Mouse (Mus musculus) induced T-regulatory cell, adult 2 months (primary cell): ENCODE data around the gene Fance.

Experiments
- DNase-seq: peaks from one replicate; pipeline ENCODE4 v3.0.0-alpha.2; 2012; ENCODE audit warnings: low read depth

Gene Fance

DNA sequence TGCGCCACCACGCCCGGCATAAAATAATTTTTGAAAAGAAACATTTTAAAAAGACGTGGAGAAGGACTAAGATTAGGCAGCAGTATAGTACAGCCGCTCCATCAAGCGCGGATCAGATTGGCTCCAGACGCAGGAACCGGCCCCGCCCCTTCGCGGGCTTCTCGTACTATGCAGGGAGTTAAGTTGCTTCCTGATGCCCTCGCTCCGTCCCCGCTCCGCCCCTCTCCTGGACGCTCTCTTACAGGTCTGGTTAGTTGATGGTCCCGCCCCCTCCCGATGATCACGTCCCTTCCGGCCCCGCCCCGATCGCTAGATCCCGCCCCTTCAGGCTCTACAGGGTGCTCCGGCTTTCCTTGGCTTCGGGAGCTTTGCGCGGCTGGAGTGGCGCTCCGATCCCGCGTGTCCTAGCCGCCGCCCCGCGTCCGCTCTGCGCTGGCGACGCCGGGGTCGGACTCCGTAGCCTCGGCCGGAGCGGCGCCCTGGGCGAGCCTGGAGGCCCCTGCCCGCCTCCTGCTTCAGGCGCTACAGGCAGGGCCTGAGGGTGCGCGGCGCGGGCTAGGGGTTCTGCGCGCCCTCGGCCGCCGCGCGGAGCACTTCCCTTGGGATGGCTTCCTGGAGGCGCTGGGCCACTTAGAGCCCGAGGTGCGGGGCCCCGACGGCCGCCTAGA, at the start of gene Fance:
Gene Fance (plus strand): TSS at position 308 of the 668 bp plus-strand sequence.
- DNase-seq, result peak; percentile 100

GRCm38 (mm10) chr17:28267251-28267650, 46.1 kb upstream of the Fance start:
- no peak for DNase-seq

DNA sequence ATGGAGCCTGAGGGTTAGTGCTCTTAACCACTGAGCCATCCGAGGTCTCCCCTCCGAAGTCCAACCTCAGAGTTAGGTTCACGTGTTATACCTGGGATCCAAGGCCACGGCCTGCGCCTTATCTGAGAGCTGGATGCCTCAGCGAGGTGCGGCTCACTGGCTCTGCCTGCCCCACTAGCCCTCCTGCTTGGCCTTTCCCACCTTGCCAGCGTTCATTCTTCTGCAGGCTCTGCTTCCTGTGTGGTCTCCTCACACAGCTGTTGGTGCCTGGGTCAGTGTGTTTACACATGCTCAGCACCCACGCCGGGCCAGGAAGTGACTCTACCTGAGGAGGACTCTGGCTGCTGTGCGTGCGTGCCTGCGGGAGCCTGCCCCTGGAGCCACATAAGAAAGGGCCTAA, 43.2 kb upstream of the Fance start:
- DNase-seq, result no peak

- no peak for DNase-seq
Observed at GRCm38 (mm10) chr17:28271537-28272266, 41.6 kb upstream of the Fance start.

GRCm38 (mm10) chr17:28272281-28272680, 41.0 kb upstream of the Fance start:
- no peak for DNase-seq

- DNase-seq, result no peak
Observed at GRCm38 (mm10) chr17:28272837-28273236, 40.5 kb upstream of the Fance start.

GRCm38 (mm10) chr17:28274739-28275138, 38.6 kb upstream of the Fance start:
- DNase-seq, result peak; percentile 56

- no peak for DNase-seq
Observed at GRCm38 (mm10) chr17:28277226-28277625, 36.1 kb upstream of the Fance start.

- no peak for DNase-seq
Observed at GRCm38 (mm10) chr17:28277721-28278120, 35.6 kb upstream of the Fance start.

DNA sequence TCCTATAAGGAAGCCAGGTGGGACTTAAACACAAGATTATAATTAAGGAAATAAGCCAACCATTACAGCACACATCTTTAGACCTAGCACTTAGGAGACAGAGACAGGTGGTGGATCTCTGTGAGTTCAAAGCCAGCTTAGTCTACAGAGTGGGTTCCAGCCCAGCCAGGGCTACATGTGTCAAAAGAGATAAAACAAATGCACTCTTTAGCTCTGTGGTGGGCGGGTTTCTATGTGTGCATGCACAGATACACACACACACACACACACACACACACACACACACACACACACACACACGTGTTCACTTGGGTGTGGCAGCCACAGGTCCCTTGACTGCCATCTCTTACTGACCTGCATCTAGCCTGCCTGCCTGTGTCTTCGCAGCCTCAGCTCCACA, 35.2 kb upstream of the Fance start:
- no peak for DNase-seq

DNA sequence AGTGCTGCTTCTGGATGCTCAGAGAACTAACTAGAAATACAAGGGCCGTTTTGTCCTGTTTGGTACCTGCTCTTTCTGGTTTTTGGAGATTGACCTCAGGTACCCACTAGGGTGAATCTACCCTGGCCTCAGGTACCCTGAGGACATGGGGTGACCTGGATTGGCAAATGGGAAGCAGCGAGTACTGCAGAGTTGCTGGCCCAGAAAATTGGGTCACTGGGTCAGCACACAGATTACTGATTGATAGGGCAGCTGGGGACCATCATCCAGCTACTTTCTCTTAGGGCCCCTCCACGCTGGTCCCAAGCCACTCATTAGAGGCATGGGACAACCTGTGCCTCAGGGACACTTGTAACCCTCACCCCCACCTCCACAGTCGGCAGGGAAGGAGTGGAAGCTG, 34.1 kb upstream of the Fance start:
- no peak for DNase-seq

DNA sequence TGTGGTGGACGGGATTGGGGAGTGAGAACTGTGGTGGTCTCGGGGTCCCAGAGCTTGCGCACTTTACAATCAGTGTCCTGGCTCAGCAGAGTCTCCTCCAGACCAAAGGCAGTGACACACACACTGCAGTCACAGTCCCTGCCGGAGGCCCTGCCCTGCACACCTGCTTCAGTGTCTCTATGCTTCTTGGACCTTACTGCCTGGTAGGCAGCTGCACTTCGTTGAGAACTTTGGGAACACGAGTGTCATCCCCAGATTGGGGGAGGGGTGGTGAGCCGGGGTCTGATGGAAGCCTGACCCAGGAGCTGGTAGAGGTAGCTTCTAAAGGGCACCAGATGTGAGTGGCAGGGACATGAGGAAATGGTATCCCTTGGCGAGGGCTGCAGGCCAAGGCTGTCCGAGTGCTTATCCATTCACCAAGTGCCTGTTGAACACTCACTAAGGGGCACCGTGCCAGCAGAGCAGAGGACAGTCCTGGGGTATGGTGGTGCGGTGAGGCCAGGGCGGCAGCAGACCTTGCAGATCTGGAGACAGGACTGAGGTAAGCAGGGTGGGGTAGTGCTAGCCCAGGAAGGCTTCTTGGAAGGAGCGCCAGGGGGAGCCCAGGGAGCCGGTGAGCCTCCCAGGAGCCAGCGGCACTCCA, 33.4 kb upstream of the Fance start:
- DNase-seq, result no peak

GRCm38 (mm10) chr17:28280423-28280800, 32.9 kb upstream of the Fance start:
- no peak for DNase-seq

DNA sequence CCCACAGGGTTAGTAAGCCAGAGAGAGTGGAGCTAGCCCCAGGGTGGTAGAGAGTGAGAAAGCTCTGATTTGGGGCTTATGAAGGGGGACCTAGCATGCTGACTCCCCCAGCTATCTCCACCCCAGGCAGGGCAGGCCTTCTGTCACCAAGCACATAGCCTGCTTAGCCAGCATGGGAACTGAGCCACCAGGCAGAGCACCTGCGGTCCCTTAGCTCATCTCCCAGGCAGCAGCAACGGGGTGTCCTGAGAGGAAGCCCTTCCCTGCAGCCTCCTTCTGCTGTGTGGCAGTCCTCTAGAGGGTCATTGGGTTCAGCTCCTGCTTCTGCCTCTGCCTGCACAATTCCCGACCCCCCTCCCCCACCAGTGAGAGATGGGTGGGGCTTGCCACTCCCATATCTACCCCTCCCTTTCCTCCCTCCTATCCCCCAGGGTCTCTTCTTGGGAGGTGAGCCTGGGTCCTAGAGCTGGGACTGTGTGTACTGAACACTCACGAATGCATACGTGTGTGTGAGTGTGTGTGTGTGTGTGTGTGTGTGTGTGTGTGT, 32.4 kb upstream of the Fance start:
- DNase-seq, result no peak

GRCm38 (mm10) chr17:28281866-28282441, 31.4 kb upstream of the Fance start:
- no peak for DNase-seq

GRCm38 (mm10) chr17:28283199-28283598, 30.1 kb upstream of the Fance start:
- no peak for DNase-seq

DNA sequence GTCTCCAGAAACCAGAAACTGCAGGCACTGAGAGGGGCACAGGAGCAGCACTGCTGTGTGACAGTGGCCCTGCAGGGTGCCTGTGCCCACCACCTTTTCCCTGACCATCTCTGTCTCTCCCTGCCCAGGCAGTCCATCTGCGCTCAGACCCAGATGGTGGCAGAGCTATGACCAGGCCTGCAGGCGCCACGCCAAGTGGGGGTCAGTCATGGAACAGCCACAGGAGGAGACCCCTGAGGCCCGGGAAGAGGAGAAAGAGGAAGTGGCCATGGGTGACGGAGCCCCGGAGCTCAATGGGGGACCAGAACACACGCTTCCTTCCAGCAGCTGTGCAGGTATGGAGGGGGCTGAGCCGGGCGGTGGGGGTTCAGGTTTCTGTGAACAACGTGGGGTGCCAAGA, 27.2 kb upstream of the Fance start:
- DNase-seq, result no peak

GRCm38 (mm10) chr17:28286964-28287363, 26.4 kb upstream of the Fance start:
- no peak for DNase-seq

DNA sequence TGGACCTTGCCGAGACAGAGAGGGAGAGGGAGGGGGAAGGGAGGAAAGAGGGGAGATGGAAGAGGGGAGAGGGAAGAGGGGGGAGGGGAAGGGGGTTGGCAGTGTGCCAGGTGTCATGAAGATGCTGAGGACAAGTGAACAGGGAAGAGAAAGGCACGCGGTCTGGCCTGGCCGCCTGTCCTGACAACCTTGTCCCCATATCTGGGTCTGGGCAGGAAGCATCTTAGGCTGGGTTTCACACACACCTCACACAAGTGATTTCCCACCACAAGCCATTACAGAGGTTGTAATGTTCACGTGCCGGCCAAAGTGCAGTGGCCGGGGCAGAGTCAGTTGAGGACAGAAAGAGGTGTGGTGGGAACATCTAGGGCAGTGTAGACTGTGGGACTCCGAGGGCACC, 25.7 kb upstream of the Fance start:
- DNase-seq, result no peak

GRCm38 (mm10) chr17:28287980-28288379, 25.3 kb upstream of the Fance start:
- peak; percentile 56 for DNase-seq

DNA sequence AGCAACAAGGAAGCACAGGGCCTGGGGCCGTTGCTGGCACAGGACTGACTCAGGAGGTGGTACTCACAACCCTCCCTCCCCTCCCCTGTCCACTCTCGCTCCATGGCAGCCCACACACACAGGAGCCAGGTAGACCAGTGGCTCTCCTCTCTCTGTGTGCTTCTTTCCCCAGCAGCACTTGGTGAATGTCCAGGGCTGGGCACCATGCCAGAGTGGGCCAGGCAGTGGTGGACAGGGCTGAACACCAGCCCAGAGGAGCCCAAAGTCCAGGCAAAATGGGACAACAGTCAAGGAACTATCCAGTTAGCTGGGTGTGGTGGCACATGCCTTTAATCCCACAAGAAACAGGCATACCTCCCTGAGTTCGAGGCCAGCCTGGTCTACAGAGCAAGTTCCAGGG, 23.1 kb upstream of the Fance start:
- DNase-seq, result no peak

GRCm38 (mm10) chr17:28290671-28291070, 22.6 kb upstream of the Fance start:
- DNase-seq, result peak; percentile 40

- DNase-seq, result peak; percentile 59
Observed at GRCm38 (mm10) chr17:28291346-28291745, 22.0 kb upstream of the Fance start.
